Mouse (Mus musculus) spleen, postnatal 10 days (tissue): ENCODE measurements at regions not wholly inside any gene's neighbourhood (a gene's known extent, or its start where the extent isn't known, plus 50 kb on each side); places are given as distances from the start of the nearest gene placed in this dataset.

Experiments
- DNase-seq, 2 experiments: peaks; one replicate each; pipeline ENCODE4 v3.0.0; 2021 to 2022; ENCODE audit warnings: low spot score in 2 of 2

- no peak for DNase-seq
These were observed 648.5 kb upstream of the Cited2 start for GRCm38 (mm10) chr10:17074402-17075027.

- no peak for DNase-seq
These were observed 647.9 kb upstream of the Cited2 start for GRCm38 (mm10) chr10:17075147-17075546.

GRCm38 (mm10) chr10:17075576-17075975 is 647.4 kb upstream of the Cited2 start:
- DNase-seq: no peak

GRCm38 (mm10) chr10:17076186-17076585 is 646.8 kb upstream of the Cited2 start:
- DNase-seq: no peak

GRCm38 (mm10) chr10:17077580-17077979 is 645.4 kb upstream of the Cited2 start:
- DNase-seq: no peak

- DNase-seq: no peak
These were observed 642.2 kb upstream of the Cited2 start for GRCm38 (mm10) chr10:17080818-17081217.

- DNase-seq: no peak
These were observed 640.1 kb upstream of the Cited2 start for GRCm38 (mm10) chr10:17082926-17083325.

GRCm38 (mm10) chr10:17102065-17102464 is 621.0 kb upstream of the Cited2 start:
- DNase-seq: no peak

GRCm38 (mm10) chr10:17103416-17103815 is 619.6 kb upstream of the Cited2 start:
- no peak for DNase-seq

- no peak for DNase-seq
These were observed 616.2 kb upstream of the Cited2 start for GRCm38 (mm10) chr10:17106831-17107230.

GRCm38 (mm10) chr10:17111071-17111470 is 611.9 kb upstream of the Cited2 start:
- DNase-seq: no peak

GRCm38 (mm10) chr10:17114805-17115204 is 608.2 kb upstream of the Cited2 start:
- no peak for DNase-seq

- DNase-seq: no peak
These were observed 593.4 kb upstream of the Cited2 start for GRCm38 (mm10) chr10:17129391-17130163.

- no peak for DNase-seq
These were observed 592.4 kb upstream of the Cited2 start for GRCm38 (mm10) chr10:17130661-17131060.

- no peak for DNase-seq
These were observed 591.3 kb upstream of the Cited2 start for GRCm38 (mm10) chr10:17131763-17132162.

- no peak for DNase-seq
These were observed 547.6 kb upstream of the Cited2 start for GRCm38 (mm10) chr10:17175385-17175784.

GRCm38 (mm10) chr10:17177054-17177453 is 546.0 kb upstream of the Cited2 start:
- no peak for DNase-seq

- no peak for DNase-seq
These were observed 545.3 kb upstream of the Cited2 start for GRCm38 (mm10) chr10:17177503-17178278.

GRCm38 (mm10) chr10:17178627-17179026 is 544.4 kb upstream of the Cited2 start:
- no peak for DNase-seq

GRCm38 (mm10) chr10:17184418-17184817 is 538.6 kb upstream of the Cited2 start:
- DNase-seq: no peak

GRCm38 (mm10) chr10:17196205-17196604 is 526.8 kb upstream of the Cited2 start:
- DNase-seq: no peak

- no peak for DNase-seq
These were observed 526.4 kb upstream of the Cited2 start for GRCm38 (mm10) chr10:17196636-17197035.
